Mouse (Mus musculus) kidney, postnatal 25 days (tissue): ENCODE measurements around the gene Bbx.

Experiments
- DNase-seq, 2 experiments: peaks; one replicate each; pipeline ENCODE4 v3.0.0; 2021; ENCODE audit warnings: mixed read lengths in 2 of 2

The Bbx gene

GRCm38 (mm10) chr16:50226274-50226673, 205.9 kb downstream of the Bbx start:
- no peak for DNase-seq

- no peak for DNase-seq
These were observed 207.2 kb downstream of the Bbx start for GRCm38 (mm10) chr16:50224946-50225345.

- peak in 1 of 2 experiments; percentile 8 for DNase-seq
These were observed 211.3 kb downstream of the Bbx start for GRCm38 (mm10) chr16:50220734-50221501.

- DNase-seq, result no peak
These were observed 215.1 kb downstream of the Bbx start for GRCm38 (mm10) chr16:50217084-50217483.

GRCm38 (mm10) chr16:50211727-50212126, 220.5 kb downstream of the Bbx start:
- no peak for DNase-seq

GRCm38 (mm10) chr16:50211231-50211630, 221.0 kb downstream of the Bbx start:
- no peak for DNase-seq

GRCm38 (mm10) chr16:50210742-50211141, 221.4 kb downstream of the Bbx start:
- no peak for DNase-seq

GRCm38 (mm10) chr16:50204944-50205343, 227.2 kb downstream of the Bbx start:
- no peak for DNase-seq

GRCm38 (mm10) chr16:50201546-50202151, 230.5 kb downstream of the Bbx start:
- peak; percentile 48 to 71 for DNase-seq

GRCm38 (mm10) chr16:50200214-50200613, 232.0 kb downstream of the Bbx start:
- peak in 1 of 2 experiments; percentile 40 for DNase-seq

GRCm38 (mm10) chr16:50196118-50196517, 236.1 kb downstream of the Bbx start:
- DNase-seq, result no peak

GRCm38 (mm10) chr16:50192626-50193025, 239.6 kb downstream of the Bbx start:
- no peak for DNase-seq

- DNase-seq, result no peak
These were observed 243.1 kb downstream of the Bbx start for GRCm38 (mm10) chr16:50189108-50189507.

GRCm38 (mm10) chr16:50186604-50187003, 245.6 kb downstream of the Bbx start:
- no peak for DNase-seq

GRCm38 (mm10) chr16:50185041-50185440, 247.1 kb downstream of the Bbx start:
- DNase-seq, result peak; percentile 82 to 84

- no peak for DNase-seq
These were observed 249.2 kb downstream of the Bbx start for GRCm38 (mm10) chr16:50182988-50183387.

GRCm38 (mm10) chr16:50182561-50182960, 249.6 kb downstream of the Bbx start:
- DNase-seq, result no peak

- no peak for DNase-seq
These were observed 259.4 kb downstream of the Bbx start for GRCm38 (mm10) chr16:50172760-50173159.

- no peak for DNase-seq
These were observed 261.4 kb downstream of the Bbx start for GRCm38 (mm10) chr16:50170812-50171211.

- no peak for DNase-seq
These were observed 264.2 kb downstream of the Bbx start for GRCm38 (mm10) chr16:50167983-50168299.

GRCm38 (mm10) chr16:50167231-50167982, 264.8 kb downstream of the Bbx start:
- DNase-seq, result no peak

GRCm38 (mm10) chr16:50160418-50161271, 271.5 kb downstream of the Bbx start:
- DNase-seq, result no peak

GRCm38 (mm10) chr16:50158546-50158945, 273.6 kb downstream of the Bbx start:
- no peak for DNase-seq
